Mouse (Mus musculus): ENCODE measurements around the gene Ccdc77. TPM values are rescaled to one million over a fixed set of nuclear protein-coding genes. Genes with fewer than 3 reads are reported as not detected.
A peak's percentile ranks its signal among the peaks of the same experiment; 100 is the strongest.

The Ccdc77 gene
- total RNA-seq (2012; rRNA removed) (14.4 and 16.6 TPM in 2 replicates), polyA plus RNA-seq (2012; ENCODE audit: insufficient read depth in 1 of 2, insufficient read length in 2 of 2, low read depth in 1 of 2, low replicate concordance in 2 of 2, missing spikeins in 1 of 2) (10 to 100 TPM in 1 of 2 experiments, not detected in 1; 17.9 TPM)

DNA sequence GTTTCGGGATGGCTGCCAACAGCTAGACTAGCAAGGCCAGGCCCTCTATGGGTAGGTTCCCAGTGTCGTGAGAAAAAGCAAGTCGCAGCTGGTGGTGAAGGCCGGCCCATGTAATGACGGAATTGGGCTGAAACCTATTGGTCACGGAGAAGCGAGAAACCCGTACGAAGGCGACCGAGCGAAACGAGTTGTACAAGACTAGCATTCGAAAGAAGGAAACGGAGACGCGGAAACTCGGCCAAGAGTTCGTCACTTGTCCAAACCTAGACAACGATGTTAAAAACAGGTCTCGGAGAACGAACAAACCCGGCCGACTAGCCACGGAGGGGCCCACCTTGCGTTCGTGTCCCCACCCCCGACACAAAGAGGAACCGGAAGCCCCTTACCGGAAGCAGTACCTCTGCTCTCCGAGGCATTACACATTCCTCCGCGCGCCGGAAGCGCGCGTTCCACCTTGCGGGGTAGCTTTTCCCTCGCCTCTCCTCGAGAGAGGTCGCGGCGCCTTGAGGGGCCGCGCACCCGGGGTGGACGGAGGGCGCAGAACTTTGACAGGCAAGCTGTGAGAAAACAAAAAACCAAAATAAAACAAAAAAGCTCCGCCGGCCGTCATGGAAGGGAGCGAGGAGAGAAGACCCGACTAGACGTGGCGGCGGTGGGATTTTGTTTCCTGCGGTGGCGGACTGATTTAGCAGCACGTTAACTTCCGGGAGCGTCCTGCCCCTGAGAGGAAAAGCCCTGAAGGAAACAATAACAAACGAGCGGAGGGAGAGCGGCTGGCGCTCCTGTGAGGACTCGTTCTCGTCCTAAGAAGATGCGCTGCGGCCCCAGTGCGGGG lies at the start of gene Ccdc77, which contains the start of gene Kdm5a:
Gene Ccdc77 (minus strand): TSS at position 687 of the 835 bp plus-strand sequence.
Gene Kdm5a (plus strand): TSS at position 437 of the 835 bp plus-strand sequence.
- DNase-seq (ENCODE audit: low read depth, low spot score) = peak; percentile 98
- H3K9me3 ChIP-seq (replicated peaks; ENCODE audit: insufficient read depth, low read length) = no peaks in the 10 kb centered on the region
- H3K79me2 ChIP-seq (ENCODE audit: control insufficient read depth, insufficient read depth, low read length, poor library complexity) = peaks cover 25% of the 10 kb centered on the region
- peaks cover 2 to 11% of the 10 kb centered on the region in 2 experiments for H3K36me3 ChIP-seq (ENCODE audit: control insufficient read depth in 1 of 2, insufficient read depth in 2 of 2, low read length in 2 of 2)
- H3K27ac ChIP-seq (ENCODE audit: control insufficient read depth, low read depth, low read length) = peak within 1 kb of the TSS; percentile 93
- H3K4me1 ChIP-seq (ENCODE audit: control insufficient read depth in 1 of 2, insufficient read depth in 2 of 2, low read length in 2 of 2) = peaks cover 2 to 4% of the 10 kb centered on the region in 2 experiments; a peak in 3 of 4 replicates
- H3K4me3 ChIP-seq (ENCODE audit: control insufficient read depth in 1 of 2, insufficient read depth in 1 of 2, low read depth in 2 of 2, low read length in 2 of 2) = peak within 1 kb of the TSS; percentile 60 to 71
- H3K9ac ChIP-seq (ENCODE audit: control insufficient read depth, low read depth, low read length, poor library complexity, severe bottlenecking) = peak within 1 kb of the TSS; percentile 90
- no peaks in the 10 kb centered on the region for H3K27me3 ChIP-seq (ENCODE audit: control insufficient read depth in 1 of 2, insufficient read depth in 2 of 2, low read length in 2 of 2)
- TF ChIP-seq MEF2A (IDR thresholded peaks at IDR 0.05; ENCODE audit: extremely low read depth, insufficient replicate concordance, low read depth, low read length, poor library complexity, severe bottlenecking) = no peak
- peak; percentile 81; the same call in 1 of the 2 replicates for TF ChIP-seq POLR2AphosphoS2 (IDR thresholded peaks at IDR 0.05; ENCODE audit: low read length)
- no peak for TF ChIP-seq MYB (IDR thresholded peaks at IDR 0.05; ENCODE audit: low read depth, low read length)
- no peak for TF ChIP-seq RAD21 (IDR thresholded peaks at IDR 0.05; ENCODE audit: low read depth, low read length)
- peak; percentile 75 for TF ChIP-seq MAX (IDR thresholded peaks at IDR 0.05; ENCODE audit: low read length)
- TF ChIP-seq BHLHE40 (IDR thresholded peaks at IDR 0.05; ENCODE audit: borderline replicate concordance, low read depth, low read length) = no peak
- TF ChIP-seq SIN3A (IDR thresholded peaks at IDR 0.05; ENCODE audit: low read length) = peak; percentile 95
- TF ChIP-seq ZKSCAN1 (IDR thresholded peaks at IDR 0.05; ENCODE audit: low read depth, low read length) = 0 out of 2 replicates have a peak, but pooled peaks have one; percentile 40
- peak; percentile 93 for TF ChIP-seq ETS1 (IDR thresholded peaks at IDR 0.05; ENCODE audit: low read depth, low read length)
- TF ChIP-seq HCFC1 (IDR thresholded peaks at IDR 0.05; ENCODE audit: low read depth, low read length) = peak; percentile 93
- 0 out of 2 replicates have a peak, but pooled peaks have one; percentile 80 for TF ChIP-seq ZMIZ1 (IDR thresholded peaks at IDR 0.05; ENCODE audit: low read depth, low read length)
- TF ChIP-seq ZC3H11A (IDR thresholded peaks at IDR 0.05; ENCODE audit: low read depth, low read length) = no peak
- no peak for TF ChIP-seq USF2 (IDR thresholded peaks at IDR 0.05; ENCODE audit: borderline replicate concordance in 1 of 2, insufficient read depth in 1 of 2, low read depth in 1 of 2, low read length in 2 of 2)
- no peak for TF ChIP-seq TAL1 (IDR thresholded peaks at IDR 0.05; ENCODE audit: low read length)
- TF ChIP-seq USF1 (IDR thresholded peaks at IDR 0.05; ENCODE audit: low read depth, low read length) = 0 out of 2 replicates have a peak, but pooled peaks have one; percentile 9
- peak; percentile 68 for TF ChIP-seq CHD2 (IDR thresholded peaks at IDR 0.05; ENCODE audit: low read length)
- TF ChIP-seq CTCF (IDR thresholded peaks at IDR 0.05 in 2 of 3, conservative IDR thresholded peaks at IDR 0.05 in 1 of 3; ENCODE audit: control insufficient read depth in 1 of 3, insufficient read depth in 1 of 3, low read depth in 2 of 3, low read length in 3 of 3, poor library complexity in 1 of 3, severe bottlenecking in 1 of 3) = no peak
- TF ChIP-seq EP300 (IDR thresholded peaks at IDR 0.05; ENCODE audit: low read depth in 1 of 2, low read length in 2 of 2) = peak in 1 of 2 experiments; percentile 7; a peak in 1 of 4 replicates
- peak; percentile 51; the same call in 1 of the 2 replicates for TF ChIP-seq RCOR1 (IDR thresholded peaks at IDR 0.05; ENCODE audit: low read depth, low read length)
- TF ChIP-seq MXI1 (IDR thresholded peaks at IDR 0.05; ENCODE audit: low read depth, low read length) = peak; percentile 86
- TF ChIP-seq TCF12 (IDR thresholded peaks at IDR 0.05; ENCODE audit: low read depth, low read length) = peak; percentile 36
- peak; percentile 97 for TF ChIP-seq NELFE (IDR thresholded peaks at IDR 0.05; ENCODE audit: low read depth, low read length)
- no peak; the same call in 1 of the 2 replicates for TF ChIP-seq POLR2AphosphoS5 (IDR thresholded peaks at IDR 0.05; ENCODE audit: borderline replicate concordance, low read depth, low read length)
- peak; percentile 93 for TF ChIP-seq KAT2A (conservative IDR thresholded peaks at IDR 0.05; ENCODE audit: low read depth, low read length)
- no peak for TF ChIP-seq JUND (IDR thresholded peaks at IDR 0.05; ENCODE audit: low read depth, low read length)
- TF ChIP-seq MAFK (IDR thresholded peaks at IDR 0.05; ENCODE audit: borderline replicate concordance, low read depth, low read length) = no peak
- 0 out of 2 replicates have a peak, but pooled peaks have one; percentile 20 for TF ChIP-seq CHD1 (IDR thresholded peaks at IDR 0.05; ENCODE audit: low read depth, low read length)
- peak; percentile 87 to 97; a peak in 3 of 4 replicates for TF ChIP-seq POLR2A (IDR thresholded peaks at IDR 0.05; ENCODE audit: control insufficient read depth in 1 of 2, insufficient read depth in 1 of 2, low read depth in 1 of 2, low read length in 2 of 2, poor library complexity in 1 of 2)
- TF ChIP-seq ELF1 (IDR thresholded peaks at IDR 0.05; ENCODE audit: low read depth, low read length) = peak; percentile 91
- TF ChIP-seq E2F4 (IDR thresholded peaks at IDR 0.05; ENCODE audit: borderline replicate concordance, low read depth, low read length) = no peak
- no peak for TF ChIP-seq NRF1 (IDR thresholded peaks at IDR 0.05; ENCODE audit: insufficient read depth, low read depth, low read length, poor library complexity, severe bottlenecking)
- TF ChIP-seq TBP (IDR thresholded peaks at IDR 0.05; ENCODE audit: low read depth, low read length) = peak; percentile 85
- TF ChIP-seq MYC (IDR thresholded peaks at IDR 0.05; ENCODE audit: low read depth, low read length) = peak; percentile 93
- no peak for TF ChIP-seq SMC3 (IDR thresholded peaks at IDR 0.05; ENCODE audit: low read depth, low read length)
